Mouse (Mus musculus): ENCODE measurements around the gene Kif24. TPM values are rescaled to one million over a fixed set of nuclear protein-coding genes. Genes with fewer than 3 reads are reported as not detected.
"Not testable (repeated sequence)": the region's sequence is repeated elsewhere in the genome, so short reads cannot be mapped to it uniquely, and the experiment has no call there.

Gene Kif24
- total RNA-seq, 1 experiment, result 9.7 TPM

DNA sequence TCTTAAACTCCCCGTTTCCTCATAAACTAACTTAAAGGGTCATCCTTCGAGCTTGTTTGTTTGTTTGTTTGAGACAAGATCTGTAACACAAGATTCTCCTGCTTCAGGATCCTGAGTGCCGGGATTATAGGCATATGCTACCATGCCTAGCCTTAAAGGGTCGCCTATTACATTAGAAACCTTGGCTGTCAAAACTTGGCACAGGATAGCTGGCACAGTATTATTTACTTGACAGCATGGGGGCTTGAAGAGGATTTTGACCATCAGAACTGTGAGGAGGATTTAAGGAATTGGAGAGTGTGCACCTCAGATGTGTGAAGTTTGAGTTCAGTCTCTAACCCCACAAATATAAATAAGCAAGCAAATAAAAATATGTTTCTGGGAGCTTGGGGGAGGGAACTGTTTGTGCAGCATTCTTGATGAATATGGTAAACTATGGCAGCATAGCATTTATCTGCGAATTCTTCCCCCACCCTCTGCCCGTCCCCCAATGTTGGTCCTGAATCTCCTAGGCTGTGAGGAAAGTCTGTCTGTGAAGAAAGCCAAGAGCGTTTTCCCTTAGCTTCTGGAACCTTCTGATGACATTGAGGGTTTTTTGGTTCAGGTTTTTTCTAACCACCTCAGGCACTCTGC is 5.5 kb upstream of the Kif24 start:
- in situ Hi-C loops (cut with MboI; ENCODE audit: low sequenced_read_pairs in 2 of 2, unreplicated experiment in 2 of 2), result no loop called here
- H3K27ac ChIP-seq (ENCODE audit: insufficient read depth, low read depth, low read length, poor library complexity, severe bottlenecking), result no peak overlapping the region

DNA sequence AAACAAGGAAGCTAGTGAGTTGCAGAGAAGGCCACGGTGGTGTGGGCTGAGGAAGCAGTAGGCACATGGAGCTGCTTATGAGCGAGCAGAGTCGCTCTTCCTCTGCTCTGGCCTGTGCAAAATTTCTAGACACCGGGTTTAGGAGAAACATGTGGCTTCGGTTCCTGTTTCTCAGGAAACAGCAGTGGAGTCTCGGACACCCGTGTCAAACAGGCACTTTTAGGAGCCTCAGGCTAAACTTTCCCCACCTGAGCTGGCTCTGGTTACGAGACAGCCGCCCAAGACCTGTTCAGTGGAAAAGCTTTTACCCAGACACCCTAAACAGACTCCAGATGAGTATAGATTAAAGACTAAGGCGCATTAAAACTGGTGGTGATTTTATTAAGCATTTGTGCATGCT is 4.5 kb upstream of the Kif24 start:
- no peak overlapping the region for H3K27ac ChIP-seq (ENCODE audit: insufficient read depth, low read depth, low read length, poor library complexity, severe bottlenecking)
- in situ Hi-C loops (cut with MboI; ENCODE audit: low sequenced_read_pairs in 2 of 2, unreplicated experiment in 2 of 2), result no loop called here
- no peaks in the 10 kb centered on the region for H3K9me3 ChIP-seq (ENCODE audit: control insufficient read depth, insufficient read depth, low read depth, low read length)
- DNase-seq (ENCODE audit: low read depth, low spot score), result no peak
- H3K4me1 ChIP-seq (ENCODE audit: control insufficient read depth in 2 of 2, insufficient read depth in 2 of 2, low read length in 2 of 2, poor library complexity in 1 of 2), result 0 out of 4 replicates have a peak, but pooled peaks cover 2 to 3% of the 10 kb centered on the region in 2 experiments
- H3K9ac ChIP-seq (ENCODE audit: insufficient read depth, low read depth, low read length, poor library complexity, severe bottlenecking), result no peak overlapping the region
- TF ChIP-seq MAFK (IDR thresholded peaks at IDR 0.05; ENCODE audit: insufficient read depth, low read depth, low read length), result no peak
- TF ChIP-seq CHD2 (IDR thresholded peaks at IDR 0.05; ENCODE audit: low read depth, low read length), result no peak
- TF ChIP-seq ZNF384 (IDR thresholded peaks at IDR 0.05; ENCODE audit: low read depth, low read length), result no peak
- no peak for TF ChIP-seq ZC3H11A (IDR thresholded peaks at IDR 0.05; ENCODE audit: borderline replicate concordance, low read depth, low read length)
- no peak for TF ChIP-seq HCFC1 (IDR thresholded peaks at IDR 0.05; ENCODE audit: borderline replicate concordance, insufficient read depth, low read length)
- no peaks in the 10 kb centered on the region for H3K36me3 ChIP-seq (ENCODE audit: control insufficient read depth, insufficient read depth, low read length, poor library complexity, severe bottlenecking)
- no peak overlapping the region for H3K4me3 ChIP-seq (ENCODE audit: insufficient read depth in 1 of 2, low read depth in 1 of 2, low read length in 2 of 2, poor library complexity in 1 of 2, severe bottlenecking in 1 of 2)

More for the DNA sequence above, 5.5 kb upstream of the Kif24 start:
- TF ChIP-seq MAFK (IDR thresholded peaks at IDR 0.05; ENCODE audit: insufficient read depth, low read depth, low read length) (no peak), ZC3H11A (IDR thresholded peaks at IDR 0.05; ENCODE audit: borderline replicate concordance, low read depth, low read length) (no peak), CHD2 (IDR thresholded peaks at IDR 0.05; ENCODE audit: low read depth, low read length) (no peak), HCFC1 (IDR thresholded peaks at IDR 0.05; ENCODE audit: borderline replicate concordance, insufficient read depth, low read length) (no peak), ZNF384 (IDR thresholded peaks at IDR 0.05; ENCODE audit: low read depth, low read length) (no peak)
- H3K4me1 ChIP-seq (ENCODE audit: control insufficient read depth in 2 of 2, insufficient read depth in 2 of 2, low read length in 2 of 2, poor library complexity in 1 of 2), result 0 out of 4 replicates have a peak, but pooled peaks cover 2 to 3% of the 10 kb centered on the region in 2 experiments
- DNase-seq (ENCODE audit: low read depth, low spot score), result no peak
- no peaks in the 10 kb centered on the region for H3K36me3 ChIP-seq (ENCODE audit: control insufficient read depth, insufficient read depth, low read length, poor library complexity, severe bottlenecking)
- no peak overlapping the region for H3K9ac ChIP-seq (ENCODE audit: insufficient read depth, low read depth, low read length, poor library complexity, severe bottlenecking)
- H3K9me3 ChIP-seq (ENCODE audit: control insufficient read depth, insufficient read depth, low read depth, low read length), result no peaks in the 10 kb centered on the region
- H3K4me3 ChIP-seq (ENCODE audit: insufficient read depth in 1 of 2, low read depth in 1 of 2, low read length in 2 of 2, poor library complexity in 1 of 2, severe bottlenecking in 1 of 2), result no peak overlapping the region

DNA sequence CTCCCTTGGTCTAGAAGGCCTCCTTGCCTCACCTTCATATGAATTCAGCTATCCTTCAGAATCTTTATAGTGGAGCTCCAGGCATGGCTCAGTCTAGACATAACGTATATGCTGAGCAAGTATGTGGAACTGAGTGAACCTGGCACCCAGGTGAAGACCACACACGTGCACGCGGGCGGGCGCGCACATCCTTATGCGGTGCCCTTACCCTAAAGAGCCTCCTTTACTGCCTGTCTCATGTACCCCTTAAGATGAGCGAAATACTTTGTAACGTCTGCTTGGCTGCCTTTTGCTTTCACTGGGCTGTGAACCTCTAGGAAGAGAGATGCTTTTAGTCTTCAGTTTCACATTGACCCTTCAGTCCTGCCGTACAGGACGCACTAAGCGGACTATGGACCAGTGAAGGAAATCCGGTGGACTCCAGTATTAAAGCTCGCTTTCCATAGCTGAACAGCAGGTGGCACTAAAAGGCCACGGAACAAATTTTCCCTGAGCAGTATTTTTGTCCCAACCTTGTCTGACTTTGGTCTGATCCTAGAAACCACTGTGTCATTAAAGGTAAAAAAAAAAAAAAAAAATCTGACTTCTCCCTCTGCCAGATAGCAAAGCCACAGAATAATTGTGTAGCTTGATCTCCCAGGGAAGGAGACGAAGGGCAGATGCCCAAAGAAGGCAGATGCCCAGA is 3.9 kb upstream of the Kif24 start:
- Histone ChIP-seq H3K4me1 (ENCODE audit: control insufficient read depth in 2 of 2, insufficient read depth in 2 of 2, low read length in 2 of 2, poor library complexity in 1 of 2) (peaks cover 2 to 4% of the 10 kb centered on the region in 2 experiments; a peak in 2 of 4 replicates), H3K9ac (ENCODE audit: insufficient read depth, low read depth, low read length, poor library complexity, severe bottlenecking) (peak overlapping the region; percentile 66), H3K4me3 (ENCODE audit: insufficient read depth in 1 of 2, low read depth in 1 of 2, low read length in 2 of 2, poor library complexity in 1 of 2, severe bottlenecking in 1 of 2) (peak overlapping the region; percentile 64 to 65), H3K36me3 (ENCODE audit: control insufficient read depth, insufficient read depth, low read length, poor library complexity, severe bottlenecking) (no peaks in the 10 kb centered on the region), H3K9me3 (ENCODE audit: control insufficient read depth, insufficient read depth, low read depth, low read length) (no peaks in the 10 kb centered on the region), H3K27ac (ENCODE audit: insufficient read depth, low read depth, low read length, poor library complexity, severe bottlenecking) (no peak overlapping the region)
- in situ Hi-C loops (cut with MboI; ENCODE audit: low sequenced_read_pairs in 2 of 2, unreplicated experiment in 2 of 2), result no loop called here
- TF ChIP-seq ZNF384 (IDR thresholded peaks at IDR 0.05; ENCODE audit: low read depth, low read length) (peak; percentile 72), ZC3H11A (IDR thresholded peaks at IDR 0.05; ENCODE audit: borderline replicate concordance, low read depth, low read length) (peak; percentile 80), MAFK (IDR thresholded peaks at IDR 0.05; ENCODE audit: insufficient read depth, low read depth, low read length) (no peak)
- peak; percentile 53 for DNase-seq (ENCODE audit: low read depth, low spot score)

DNA sequence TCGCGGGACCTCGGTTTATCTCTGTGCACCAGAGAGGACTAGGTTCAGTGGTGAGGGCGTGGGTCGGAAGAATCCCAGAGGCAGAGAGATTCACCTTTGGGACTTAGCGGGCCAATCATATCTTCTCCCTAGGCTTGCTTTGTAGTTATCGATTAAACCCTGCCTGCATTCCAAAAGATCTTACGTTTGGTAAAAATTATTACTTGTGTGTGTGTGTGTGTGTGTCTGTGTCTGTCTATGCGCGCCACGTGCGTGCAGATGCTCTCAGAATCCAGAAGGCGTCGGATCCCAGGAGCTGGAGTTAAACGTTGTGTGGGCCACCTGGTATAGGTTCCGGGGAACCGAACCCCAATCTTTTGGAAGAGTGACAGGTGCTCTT is 589 bp upstream of the Kif24 start:
- no peak for TF ChIP-seq ZC3H11A (IDR thresholded peaks at IDR 0.05; ENCODE audit: borderline replicate concordance, low read depth, low read length)
- TF ChIP-seq ZNF384 (IDR thresholded peaks at IDR 0.05; ENCODE audit: low read depth, low read length), result no peak
- no peak for TF ChIP-seq MAFK (IDR thresholded peaks at IDR 0.05; ENCODE audit: insufficient read depth, low read depth, low read length)
- TF ChIP-seq HCFC1 (IDR thresholded peaks at IDR 0.05; ENCODE audit: borderline replicate concordance, insufficient read depth, low read length), result no peak
- no peak for TF ChIP-seq CHD2 (IDR thresholded peaks at IDR 0.05; ENCODE audit: low read depth, low read length)
- Histone ChIP-seq H3K27ac (ENCODE audit: insufficient read depth, low read depth, low read length, poor library complexity, severe bottlenecking) (no peak overlapping the region), H3K36me3 (ENCODE audit: control insufficient read depth, insufficient read depth, low read length, poor library complexity, severe bottlenecking) (peaks cover 2% of the 10 kb centered on the region; the same call in 1 of the 2 replicates), H3K9ac (ENCODE audit: insufficient read depth, low read depth, low read length, poor library complexity, severe bottlenecking) (peak overlapping the region; percentile 97), H3K9me3 (ENCODE audit: control insufficient read depth, insufficient read depth, low read depth, low read length) (peaks cover 2% of the 10 kb centered on the region; the same call in 1 of the 2 replicates), H3K4me1 (ENCODE audit: control insufficient read depth in 2 of 2, insufficient read depth in 2 of 2, low read length in 2 of 2, poor library complexity in 1 of 2) (peaks cover 2 to 4% of the 10 kb centered on the region in 2 experiments; a peak in 2 of 4 replicates), H3K4me3 (ENCODE audit: insufficient read depth in 1 of 2, low read depth in 1 of 2, low read length in 2 of 2, poor library complexity in 1 of 2, severe bottlenecking in 1 of 2) (peak overlapping the region; percentile 87 to 91)
- in situ Hi-C loops (cut with MboI; ENCODE audit: low sequenced_read_pairs in 2 of 2, unreplicated experiment in 2 of 2), result no loop called here
- no peak for DNase-seq (ENCODE audit: low read depth, low spot score)

DNA sequence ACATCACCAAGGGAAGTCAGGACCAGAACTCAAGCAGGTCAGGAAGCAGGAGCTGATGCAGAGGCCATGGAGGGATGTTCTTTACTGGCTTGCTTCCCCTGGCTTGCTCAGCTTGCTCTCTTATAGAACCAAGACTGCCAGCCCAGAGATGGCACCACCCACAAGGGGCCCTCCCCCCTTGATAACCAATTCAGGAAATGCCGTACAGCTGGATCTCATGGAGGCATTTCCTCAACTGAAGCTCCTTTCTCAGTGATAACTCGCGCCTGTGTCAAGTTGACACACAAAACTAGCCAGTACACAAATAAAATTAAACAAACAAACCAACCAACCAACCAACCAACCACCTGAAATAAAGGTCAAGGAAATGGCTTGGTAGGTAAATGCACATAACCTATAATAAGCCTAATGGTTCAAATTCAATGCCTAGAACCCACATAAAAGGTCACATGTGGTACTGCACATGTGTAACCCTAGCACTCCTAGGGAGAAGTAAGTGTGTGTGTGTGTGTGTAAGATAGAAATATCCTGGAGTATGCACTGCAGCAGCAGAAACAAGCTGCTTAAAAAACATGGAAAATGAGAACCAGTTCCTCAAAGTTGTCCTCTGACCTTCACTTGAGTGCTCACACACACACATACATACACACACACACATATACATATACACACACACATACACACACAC is 1.5 kb downstream of the Kif24 start:
- H3K36me3 ChIP-seq (ENCODE audit: control insufficient read depth, insufficient read depth, low read length, poor library complexity, severe bottlenecking); H3K9me3 ChIP-seq (ENCODE audit: control insufficient read depth, insufficient read depth, low read depth, low read length); H3K9ac ChIP-seq (ENCODE audit: insufficient read depth, low read depth, low read length, poor library complexity, severe bottlenecking); H3K27ac ChIP-seq (ENCODE audit: insufficient read depth, low read depth, low read length, poor library complexity, severe bottlenecking); DNase-seq (ENCODE audit: low read depth, low spot score); H3K4me3 ChIP-seq (ENCODE audit: insufficient read depth in 1 of 2, low read depth in 1 of 2, low read length in 2 of 2, poor library complexity in 1 of 2, severe bottlenecking in 1 of 2); H3K4me1 ChIP-seq (ENCODE audit: control insufficient read depth in 2 of 2, insufficient read depth in 2 of 2, low read length in 2 of 2, poor library complexity in 1 of 2); in situ Hi-C loops (cut with MboI; ENCODE audit: low sequenced_read_pairs in 2 of 2, unreplicated experiment in 2 of 2): not testable (repeated sequence)
